Mouse (Mus musculus): ENCODE results near the gene Fam19a2.

Fam19a2 gene

GRCm38 (mm10) chr10:123263876-123264309, at the start of gene Fam19a2:
Gene Fam19a2 (plus strand): TSS chr10:123263996.
- peak; percentile 34 for DNase-seq (ENCODE audit: low spot score)

- no peak for DNase-seq (ENCODE audit: low spot score)
Measured at GRCm38 (mm10) chr10:123222785-123223184, 41.0 kb upstream of the Fam19a2 start.

- DNase-seq (ENCODE audit: low spot score) = no peak
Measured at GRCm38 (mm10) chr10:123229420-123229819, 34.4 kb upstream of the Fam19a2 start.

GRCm38 (mm10) chr10:123248063-123248462, 15.7 kb upstream of the Fam19a2 start:
- DNase-seq (ENCODE audit: low spot score) = no peak

GRCm38 (mm10) chr10:123251904-123252303, 11.9 kb upstream of the Fam19a2 start:
- no peak for DNase-seq (ENCODE audit: low spot score)

- no peak for DNase-seq (ENCODE audit: low spot score)
Measured at GRCm38 (mm10) chr10:123254299-123254698, 9.5 kb upstream of the Fam19a2 start.

- no peak for DNase-seq (ENCODE audit: low spot score)
Measured at GRCm38 (mm10) chr10:123255674-123256348, 8.0 kb upstream of the Fam19a2 start.

- DNase-seq (ENCODE audit: low spot score) = peak; percentile 52
Measured at GRCm38 (mm10) chr10:123264461-123265191, 830 bp downstream of the Fam19a2 start.

GRCm38 (mm10) chr10:123265241-123265790, 1.5 kb downstream of the Fam19a2 start:
- no peak for DNase-seq (ENCODE audit: low spot score)

- DNase-seq (ENCODE audit: low spot score) = peak; percentile 48
Measured at GRCm38 (mm10) chr10:123268568-123268967, 4.8 kb downstream of the Fam19a2 start.

- DNase-seq (ENCODE audit: low spot score) = no peak
Measured at GRCm38 (mm10) chr10:123274554-123274953, 10.8 kb downstream of the Fam19a2 start.

- DNase-seq (ENCODE audit: low spot score) = no peak
Measured at GRCm38 (mm10) chr10:123307300-123307699, 43.5 kb downstream of the Fam19a2 start.

GRCm38 (mm10) chr10:123326271-123326670, 62.5 kb downstream of the Fam19a2 start:
- no peak for DNase-seq (ENCODE audit: low spot score)

GRCm38 (mm10) chr10:123341280-123341679, 77.5 kb downstream of the Fam19a2 start:
- no peak for DNase-seq (ENCODE audit: low spot score)

GRCm38 (mm10) chr10:123342591-123343236, 78.9 kb downstream of the Fam19a2 start:
- DNase-seq (ENCODE audit: low spot score) = peak; percentile 59

GRCm38 (mm10) chr10:123346301-123346700, 82.5 kb downstream of the Fam19a2 start:
- no peak for DNase-seq (ENCODE audit: low spot score)

GRCm38 (mm10) chr10:123353667-123354066, 89.9 kb downstream of the Fam19a2 start:
- no peak for DNase-seq (ENCODE audit: low spot score)

GRCm38 (mm10) chr10:123357010-123357409, 93.2 kb downstream of the Fam19a2 start:
- DNase-seq (ENCODE audit: low spot score) = no peak

- no peak for DNase-seq (ENCODE audit: low spot score)
Measured at GRCm38 (mm10) chr10:123360492-123360891, 96.7 kb downstream of the Fam19a2 start.

GRCm38 (mm10) chr10:123364628-123365027, 100.8 kb downstream of the Fam19a2 start:
- no peak for DNase-seq (ENCODE audit: low spot score)

GRCm38 (mm10) chr10:123367152-123367864, 103.5 kb downstream of the Fam19a2 start:
- peak; percentile 13 for DNase-seq (ENCODE audit: low spot score)

- no peak for DNase-seq (ENCODE audit: low spot score)
Measured at GRCm38 (mm10) chr10:123383277-123383676, 119.5 kb downstream of the Fam19a2 start.
